Mouse (Mus musculus) CD4-positive, CD25-positive, alpha-beta regulatory T cell, adult 2 months (primary cell): ENCODE measurements at regions not wholly inside any gene's neighbourhood (a gene's known extent, or its start where the extent isn't known, plus 50 kb on each side); places are given as distances from the start of the nearest gene placed in this dataset.
A peak's percentile ranks its signal among the peaks of the same experiment; 100 is the strongest.

Experiments
- DNase-seq: peaks from one replicate; pipeline ENCODE4 v3.0.0-alpha.2; 2012; ENCODE audit warnings: low read depth, low spot score

DNA sequence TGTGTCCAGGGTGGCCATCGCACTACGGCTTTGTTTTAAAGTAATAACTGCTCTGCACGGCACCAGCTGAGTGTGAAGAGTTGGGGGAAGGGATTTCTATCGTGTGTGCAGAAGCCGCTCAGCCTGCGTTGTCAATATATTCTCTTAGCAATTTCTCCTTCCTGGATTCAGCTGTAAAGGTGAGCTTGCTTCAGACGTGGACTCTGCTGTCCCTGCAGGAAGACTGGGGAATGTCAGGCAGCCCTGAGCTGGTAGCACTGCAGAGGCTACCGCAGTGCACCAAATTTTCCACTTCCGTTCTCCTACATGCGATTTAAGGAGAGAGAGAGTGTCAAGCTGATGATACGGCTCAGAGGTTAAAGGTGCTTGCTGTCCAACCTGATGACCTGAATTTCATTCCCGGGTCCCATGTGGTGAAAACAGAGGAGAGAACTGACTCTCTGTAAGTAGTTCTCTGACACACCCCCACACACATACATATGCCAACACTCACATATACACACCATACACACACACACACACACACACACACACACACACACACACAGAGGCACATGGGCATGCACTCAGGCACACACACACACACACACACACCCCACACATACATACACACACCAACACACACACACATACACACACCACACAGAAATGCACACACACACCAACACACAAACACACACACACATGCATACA lies 59.9 kb upstream of the Prelid3b start:
- DNase-seq, result peak; percentile 54

DNA sequence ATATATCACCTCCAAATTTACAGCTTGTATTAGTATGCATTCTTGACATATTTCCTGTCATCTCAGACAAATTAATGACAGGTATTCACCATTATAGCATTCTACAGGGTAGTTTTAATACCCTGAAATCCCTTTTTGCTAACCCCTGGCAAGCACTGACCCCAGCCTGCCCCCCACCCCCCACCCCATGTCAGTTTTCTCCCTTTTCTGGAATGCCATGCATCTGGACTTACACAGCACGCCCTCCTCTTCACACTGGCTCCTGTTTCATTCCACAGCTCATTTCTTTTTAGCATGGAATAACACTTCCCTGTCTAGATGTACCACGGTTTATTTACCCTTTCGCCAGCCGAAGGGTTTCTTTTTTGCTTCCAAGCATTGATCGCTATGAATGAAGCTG lies 67.8 kb upstream of the Prelid3b start:
- DNase-seq, result no peak

- DNase-seq, result peak; percentile 57
Observed at GRCm38 (mm10) chr2:174547207-174547606, 74.3 kb upstream of the Prelid3b start.

DNA sequence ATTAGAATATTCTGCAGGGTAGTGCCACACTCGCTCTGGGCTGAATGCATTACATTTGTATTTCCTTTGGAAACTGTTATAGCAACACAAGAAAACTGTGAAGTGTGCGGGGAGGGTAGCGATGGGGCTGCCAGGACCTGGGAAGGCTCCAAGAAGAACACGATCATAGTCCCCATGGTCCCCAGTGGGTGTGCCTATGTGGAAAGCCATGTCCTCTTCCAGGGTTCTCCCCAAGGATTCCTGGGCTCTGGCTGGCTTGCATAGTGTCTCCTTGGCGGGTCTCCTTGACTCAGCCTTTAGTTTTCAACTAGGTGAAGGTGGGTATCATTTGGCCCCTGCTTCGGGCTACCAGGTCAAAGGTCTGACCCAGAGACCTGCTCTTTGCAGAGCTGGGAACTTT lies 74.8 kb upstream of the Prelid3b start:
- DNase-seq, result no peak

GRCm38 (mm10) chr2:174548776-174549175 lies 75.9 kb upstream of the Prelid3b start:
- DNase-seq, result no peak

GRCm38 (mm10) chr2:174555778-174556177 lies 82.9 kb upstream of the Prelid3b start:
- peak; percentile 42 for DNase-seq

DNA sequence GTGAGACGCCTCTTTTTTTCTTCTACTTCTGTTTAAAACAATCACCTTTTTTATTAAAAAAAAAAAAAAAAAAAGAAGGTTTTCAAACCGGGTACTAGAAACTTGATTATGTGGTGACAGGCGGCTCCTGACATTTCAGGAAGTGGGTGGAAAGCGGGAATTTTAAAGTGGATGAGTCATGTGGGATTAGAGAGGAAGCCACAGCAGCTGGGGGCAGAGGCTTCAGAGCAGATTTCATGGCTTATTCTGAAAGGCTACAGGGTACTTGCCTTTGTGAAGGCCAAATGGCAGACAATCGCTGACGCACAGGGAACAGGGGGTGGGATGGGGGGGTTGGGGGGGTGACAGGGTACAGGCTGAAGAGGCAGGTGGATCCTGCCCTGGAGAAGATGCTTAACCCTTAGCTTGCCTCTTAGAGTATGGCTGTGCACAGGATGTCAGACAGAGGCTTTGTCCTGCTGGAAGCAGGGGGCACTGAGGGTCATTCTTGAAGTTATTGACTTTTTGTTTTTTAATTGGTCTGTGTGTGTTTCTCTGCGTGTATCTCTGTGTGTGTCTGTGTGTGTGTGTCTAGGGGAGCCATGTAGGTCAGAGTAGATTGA lies 81.4 kb upstream of the Zfp831 start:
- DNase-seq, result no peak

DNA sequence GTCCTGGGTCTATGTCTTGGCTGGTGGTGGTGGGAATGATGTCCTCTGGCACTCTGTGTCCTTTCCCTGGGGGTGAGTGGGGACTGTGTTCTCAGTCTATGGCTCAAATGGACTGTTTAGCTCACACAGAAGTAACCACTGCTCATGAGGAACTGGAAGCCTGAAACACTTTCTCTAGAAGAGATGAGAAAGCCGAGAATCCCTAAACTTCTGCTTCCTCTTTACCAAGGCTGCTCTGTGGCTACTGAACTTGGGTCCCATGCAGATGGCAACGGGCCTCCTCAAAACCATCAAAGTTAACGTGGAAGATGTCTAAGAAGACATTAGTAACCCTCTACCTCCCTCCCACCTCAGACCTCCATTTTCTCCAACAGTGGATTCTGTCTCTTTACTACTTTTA lies 79.4 kb upstream of the Zfp831 start:
- no peak for DNase-seq

DNA sequence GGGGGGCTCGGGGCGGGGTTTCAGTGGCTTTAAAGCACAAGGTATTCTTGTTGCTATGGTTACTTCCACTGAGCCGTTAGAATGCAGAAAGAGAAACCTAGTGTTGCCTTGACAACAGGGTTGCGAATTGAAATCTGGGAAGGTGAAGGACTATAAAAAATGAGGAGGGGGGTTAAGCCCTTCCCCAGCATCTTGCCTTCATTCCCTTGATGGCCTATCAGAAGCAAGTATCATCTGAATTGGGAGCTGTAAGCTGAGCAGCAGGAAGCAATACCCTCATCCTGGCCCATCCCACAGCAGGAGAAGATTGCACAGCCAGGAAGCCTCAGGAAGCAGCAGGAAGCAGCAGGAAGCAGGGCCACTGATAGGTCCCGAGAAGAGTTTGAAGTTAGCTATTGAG lies 78.5 kb upstream of the Zfp831 start:
- peak; percentile 17 for DNase-seq

DNA sequence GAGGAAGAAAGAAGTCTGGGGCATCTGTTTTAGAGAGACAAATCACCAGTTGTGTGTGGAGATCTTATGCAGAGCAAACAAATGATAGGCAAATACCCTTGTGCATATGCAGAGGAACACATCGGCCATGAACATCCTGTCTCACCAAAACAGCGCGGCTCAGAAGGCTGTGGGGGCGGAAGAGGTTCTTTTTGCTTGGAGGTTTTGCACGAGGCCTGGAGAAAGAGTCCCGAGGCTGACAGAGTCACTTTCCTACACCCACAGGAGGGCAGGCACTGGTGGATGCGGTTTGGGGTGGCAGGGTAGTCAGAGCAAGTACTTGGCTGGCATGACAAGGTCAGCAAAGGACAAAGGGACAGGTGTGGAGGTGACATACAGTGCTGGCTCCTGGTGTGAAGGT lies 77.4 kb upstream of the Zfp831 start:
- DNase-seq, result peak; percentile 81

GRCm38 (mm10) chr2:174566752-174567151 lies 76.6 kb upstream of the Zfp831 start:
- DNase-seq, result no peak

GRCm38 (mm10) chr2:174574804-174575507 lies 68.4 kb upstream of the Zfp831 start:
- no peak for DNase-seq

GRCm38 (mm10) chr2:174575546-174575945 lies 67.8 kb upstream of the Zfp831 start:
- DNase-seq, result no peak

DNA sequence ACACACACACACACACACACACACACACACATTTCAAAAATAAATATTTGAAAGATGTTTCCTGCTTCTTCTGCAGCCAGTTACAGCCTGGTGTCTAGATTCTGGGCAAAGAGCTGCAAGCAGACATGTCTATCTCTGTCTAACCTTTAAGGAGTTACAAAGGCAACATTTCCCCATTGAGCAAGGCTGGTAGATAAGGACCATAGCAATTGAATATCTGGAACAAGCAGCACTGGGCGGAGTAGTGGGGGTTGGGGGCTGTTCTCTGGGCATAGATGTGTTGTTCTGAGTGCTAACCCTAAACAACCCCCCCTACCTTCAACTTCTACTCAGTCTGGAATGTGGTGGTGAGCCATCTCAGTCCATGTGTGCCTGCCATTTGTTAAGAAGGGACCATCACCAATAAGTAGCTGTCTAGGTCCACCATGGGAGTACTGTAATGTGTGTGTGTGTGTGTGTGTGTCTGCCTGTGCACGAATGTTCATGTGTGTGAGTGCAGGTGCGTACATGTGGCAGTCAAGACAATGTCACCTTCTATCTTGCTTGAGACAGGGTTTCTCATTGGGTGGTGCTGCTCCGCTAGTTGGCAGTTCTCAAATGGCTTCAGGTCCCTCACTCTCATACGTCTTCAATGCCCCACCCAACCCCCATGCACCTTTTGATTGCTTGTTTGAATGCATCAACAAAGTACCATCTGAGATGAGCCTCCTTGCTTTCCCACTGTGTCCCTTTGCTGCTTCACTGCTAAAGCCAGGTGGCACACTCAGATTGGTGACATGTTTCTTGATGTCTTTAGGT lies 62.2 kb upstream of the Zfp831 start:
- DNase-seq, result no peak

DNA sequence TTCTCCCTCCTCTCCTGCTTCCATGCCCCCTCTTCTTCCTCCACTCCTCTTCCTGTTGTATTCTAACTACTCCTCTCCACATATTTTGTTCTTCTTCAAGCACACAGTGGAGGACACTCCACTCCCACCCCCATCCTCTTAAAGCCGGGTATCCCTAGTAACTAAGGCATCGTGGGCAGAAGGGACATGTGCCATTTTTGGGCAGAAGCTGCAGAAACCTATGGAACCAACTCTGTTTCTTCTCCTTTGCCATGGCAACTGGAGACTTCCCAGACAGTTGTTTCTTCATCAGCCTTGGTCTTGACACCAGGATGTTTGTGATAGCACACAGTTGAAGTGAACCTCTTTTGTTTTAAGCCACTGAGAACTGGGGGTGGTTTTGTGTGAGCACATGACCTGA lies 59.1 kb upstream of the Zfp831 start:
- DNase-seq, result no peak
